Mouse (Mus musculus): ENCODE results near the gene Trim17. TPM values are rescaled to one million over a fixed set of nuclear protein-coding genes. Genes with fewer than 3 reads are reported as not detected.
A peak's percentile ranks its signal among the peaks of the same experiment; 100 is the strongest.

Gene Trim17
- total RNA-seq, 2 experiments from 2014 or later, result not detected

- ATAC-seq (replicated peaks; ENCODE audit: poor library complexity, severe bottlenecking), result no peak
Measured at GRCm38 (mm10) chr11:58985299-58985917, 30.9 kb downstream of the Trim17 start.

DNA sequence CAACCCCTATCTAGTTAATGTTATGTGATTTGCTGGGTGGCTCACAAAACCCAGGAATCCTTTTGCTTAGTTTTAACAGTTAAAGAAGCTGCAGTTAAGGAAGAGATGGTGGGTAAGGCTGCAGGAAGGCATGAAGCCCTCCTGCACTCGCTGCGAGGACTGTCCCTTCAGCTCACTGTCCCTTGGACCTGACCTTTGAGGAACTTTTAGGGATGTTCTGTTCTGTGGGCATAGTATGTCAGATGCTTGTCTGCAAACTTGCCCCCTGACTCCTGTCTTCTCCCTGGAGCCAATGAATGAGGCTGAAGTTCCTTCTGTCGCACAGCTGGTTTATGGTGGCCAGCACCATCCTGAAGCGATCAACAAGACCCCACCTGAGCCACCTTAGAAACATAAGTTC is 34.7 kb downstream of the Trim17 start:
- ATAC-seq (replicated peaks; ENCODE audit: poor library complexity, severe bottlenecking), result no peak

GRCm38 (mm10) chr11:58990141-58990540 is 35.7 kb downstream of the Trim17 start:
- no peak for ATAC-seq (replicated peaks; ENCODE audit: poor library complexity, severe bottlenecking)

- ATAC-seq (replicated peaks; ENCODE audit: poor library complexity, severe bottlenecking), result no peak
Measured at GRCm38 (mm10) chr11:58990794-58991193, 36.3 kb downstream of the Trim17 start.

DNA sequence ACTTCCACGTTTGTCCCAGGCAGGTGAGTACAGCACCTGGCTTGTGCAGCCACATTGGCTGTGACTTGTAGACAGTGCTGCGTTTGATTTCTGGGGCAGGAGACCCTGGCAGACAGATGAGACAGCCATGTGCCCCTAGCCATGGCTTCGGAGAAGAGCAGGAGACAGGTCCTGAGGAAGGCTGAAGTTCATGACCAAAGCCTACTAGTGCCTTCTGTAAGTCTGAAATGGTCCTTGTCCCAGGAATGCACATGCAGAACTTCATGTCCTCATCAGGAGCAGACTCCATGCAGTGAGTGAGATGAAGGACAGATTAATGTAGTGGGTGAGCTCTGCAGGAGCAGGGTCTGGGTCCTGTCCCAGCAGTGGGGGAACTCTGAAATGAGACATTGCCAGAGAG is 37.4 kb downstream of the Trim17 start:
- ATAC-seq (replicated peaks; ENCODE audit: poor library complexity, severe bottlenecking), result no peak

DNA sequence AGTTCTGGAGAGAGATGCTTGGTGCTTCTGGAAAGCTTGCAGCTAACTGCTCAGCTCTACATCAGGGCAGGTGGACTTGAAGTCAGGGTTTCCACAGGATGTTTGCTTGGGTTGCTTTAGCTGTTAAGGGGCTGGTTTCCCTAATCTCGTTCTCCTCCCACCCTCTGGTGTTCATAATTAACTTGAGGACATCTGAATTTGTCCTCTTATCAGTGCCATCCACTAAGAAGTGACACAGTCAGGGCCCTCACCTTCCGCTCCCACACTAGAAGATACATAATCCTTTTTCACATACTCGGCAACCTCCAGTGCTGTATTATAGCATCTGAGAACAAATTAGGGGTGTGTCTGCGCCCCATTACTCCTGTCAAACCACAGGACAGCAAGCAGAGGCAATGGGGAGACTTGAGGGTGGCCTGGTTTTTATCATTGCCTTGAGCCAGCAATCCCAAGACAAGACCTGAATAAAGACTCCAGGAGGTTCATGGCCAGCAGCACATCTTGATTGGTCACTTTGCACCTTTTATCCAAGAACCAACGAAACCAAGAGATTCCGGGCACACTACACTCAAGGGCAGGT is 38.7 kb downstream of the Trim17 start:
- no peak for ATAC-seq (replicated peaks; ENCODE audit: poor library complexity, severe bottlenecking)

DNA sequence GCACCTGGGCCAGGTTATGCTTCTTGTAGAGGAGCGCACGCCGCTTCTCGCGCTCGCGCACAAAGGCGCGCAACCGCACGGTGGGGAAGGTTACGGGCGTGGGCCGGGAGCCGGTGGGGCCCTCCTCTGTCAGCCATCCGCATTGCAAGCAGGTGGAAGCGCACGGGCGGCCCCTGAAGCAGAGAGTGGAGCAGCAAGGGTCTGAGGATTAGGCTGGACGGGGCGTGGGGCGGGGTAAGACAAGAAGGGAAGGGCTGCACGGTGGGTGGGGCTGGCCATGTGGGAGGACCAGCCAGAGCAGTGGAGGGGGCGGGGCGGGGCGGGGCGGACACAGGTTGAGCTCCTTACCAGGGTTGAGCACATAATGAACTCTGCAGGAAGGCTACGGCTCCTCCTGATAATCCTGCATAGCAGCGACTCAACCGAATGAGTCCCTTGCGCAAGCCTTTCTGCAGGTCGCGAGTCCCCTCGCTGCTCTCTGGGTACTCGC is 39.9 kb downstream of the Trim17 start:
- ATAC-seq (replicated peaks; ENCODE audit: poor library complexity, severe bottlenecking), result peak; percentile 64

DNA sequence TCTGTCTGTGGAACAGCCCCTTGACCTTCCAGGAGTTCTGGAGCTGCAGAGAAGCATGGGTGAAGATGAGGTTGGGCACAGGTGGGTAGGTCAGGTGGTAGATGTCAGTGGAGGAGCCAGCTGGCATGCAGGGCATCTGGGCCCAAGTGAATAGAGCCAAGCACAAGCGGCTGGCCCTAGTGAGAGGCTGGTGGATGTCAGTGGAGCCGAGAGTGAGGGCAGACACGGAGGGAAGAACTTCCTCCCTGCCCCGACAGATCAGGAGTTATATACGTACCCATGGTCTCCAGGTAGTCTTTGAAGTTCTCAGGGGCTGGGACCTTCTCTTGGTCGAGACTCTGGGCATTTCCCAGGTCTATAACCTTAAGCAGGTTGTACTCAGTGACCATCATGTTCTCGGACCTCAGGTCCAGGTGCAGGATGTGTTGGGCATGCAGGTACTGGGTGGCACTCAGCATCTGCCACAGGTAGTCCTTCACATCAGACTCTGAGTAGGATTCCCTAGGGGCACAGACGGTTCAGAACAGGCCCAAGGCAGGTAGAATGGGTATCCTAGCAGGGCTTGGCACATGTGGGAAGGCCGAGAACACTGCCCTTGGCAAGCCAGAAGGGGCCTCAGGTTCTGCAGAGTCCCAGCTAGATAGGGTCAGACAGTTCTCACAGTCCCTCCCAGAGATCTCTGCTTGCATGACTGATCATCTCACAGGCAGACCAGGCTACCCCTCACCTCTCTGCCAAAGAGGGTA is 40.7 kb downstream of the Trim17 start:
- no peak for ATAC-seq (replicated peaks; ENCODE audit: poor library complexity, severe bottlenecking)

GRCm38 (mm10) chr11:58995807-58996370 is 41.4 kb downstream of the Trim17 start:
- ATAC-seq (replicated peaks; ENCODE audit: poor library complexity, severe bottlenecking), result peak; percentile 57

- ATAC-seq (replicated peaks; ENCODE audit: poor library complexity, severe bottlenecking), result no peak
Measured at GRCm38 (mm10) chr11:58997541-58997940, 43.1 kb downstream of the Trim17 start.

GRCm38 (mm10) chr11:58999158-58999557 is 44.7 kb downstream of the Trim17 start:
- no peak for ATAC-seq (replicated peaks; ENCODE audit: poor library complexity, severe bottlenecking)

GRCm38 (mm10) chr11:58999830-59000229 is 45.3 kb downstream of the Trim17 start:
- ATAC-seq (replicated peaks; ENCODE audit: poor library complexity, severe bottlenecking), result no peak

GRCm38 (mm10) chr11:59000635-59001034 is 46.1 kb downstream of the Trim17 start:
- ATAC-seq (replicated peaks; ENCODE audit: poor library complexity, severe bottlenecking), result no peak

GRCm38 (mm10) chr11:59002327-59003079 is 48.0 kb downstream of the Trim17 start:
- ATAC-seq (replicated peaks; ENCODE audit: poor library complexity, severe bottlenecking), result no peak

GRCm38 (mm10) chr11:59015052-59015451 is 60.6 kb downstream of the Trim17 start:
- peak; percentile 76 for ATAC-seq (replicated peaks; ENCODE audit: poor library complexity, severe bottlenecking)

Other genes starting within 250 kb of the Trim17 start
- not detected in 2 replicates for gene Olfr318, start 230.7 kb upstream of the Trim17 start, total RNA-seq (2014; fragmentation: Nextera tagmentation)
- gene Olfr318, start 230.7 kb upstream of the Trim17 start, total RNA-seq (2017), result not detected in 2 replicates
- gene Olfr317, start 215.5 kb upstream of the Trim17 start, total RNA-seq (2014; fragmentation: Nextera tagmentation), result not detected in 2 replicates
- gene Olfr317, start 215.5 kb upstream of the Trim17 start, total RNA-seq (2017), result not detected in 2 replicates
- gene Olfr316, start 202.0 kb upstream of the Trim17 start, total RNA-seq (2014; fragmentation: Nextera tagmentation), result not detected in 2 replicates
- not detected in 2 replicates for gene Olfr316, start 202.0 kb upstream of the Trim17 start, total RNA-seq (2017)
- not detected in 2 replicates for gene Olfr315, start 181.5 kb upstream of the Trim17 start, total RNA-seq (2014; fragmentation: Nextera tagmentation)
- gene Olfr315, start 181.5 kb upstream of the Trim17 start, total RNA-seq (2017), result not detected in 2 replicates
- not detected in 2 replicates for gene Olfr314, start 171.7 kb upstream of the Trim17 start, total RNA-seq (2014; fragmentation: Nextera tagmentation)
- not detected in 2 replicates for gene Olfr314, start 171.7 kb upstream of the Trim17 start, total RNA-seq (2017)
- gene Fam183b, start 152.7 kb upstream of the Trim17 start, total RNA-seq (2014; fragmentation: Nextera tagmentation), result not detected in 2 replicates
- gene Fam183b, start 152.7 kb upstream of the Trim17 start, total RNA-seq (2017), result not detected in 2 replicates
- gene Olfr313, start 139.7 kb upstream of the Trim17 start, total RNA-seq (2014; fragmentation: Nextera tagmentation), result not detected in 2 replicates
- not detected in 2 replicates for gene Olfr313, start 139.7 kb upstream of the Trim17 start, total RNA-seq (2017)
- gene Olfr312, start 125.4 kb upstream of the Trim17 start, total RNA-seq (2014; fragmentation: Nextera tagmentation), result not detected in 2 replicates
- gene Olfr312, start 125.4 kb upstream of the Trim17 start, total RNA-seq (2017), result not detected in 2 replicates
- not detected in 2 replicates for gene Olfr311, start 115.4 kb upstream of the Trim17 start, total RNA-seq (2014; fragmentation: Nextera tagmentation)
- gene Olfr311, start 115.4 kb upstream of the Trim17 start, total RNA-seq (2017), result not detected in 2 replicates
- 4.1 and 6.7 TPM in 2 replicates for gene Gm12258, start 107.5 kb upstream of the Trim17 start, total RNA-seq (2014; fragmentation: Nextera tagmentation)
- 0.67 and 2.3 TPM in 2 replicates for gene Gm12258, start 107.5 kb upstream of the Trim17 start, total RNA-seq (2017)
- 2.8 and 3.8 TPM in 2 replicates for gene 2810021J22Rik, start 87.5 kb upstream of the Trim17 start, total RNA-seq (2014; fragmentation: Nextera tagmentation)
- 2.1 and 2.5 TPM in 2 replicates for gene 2810021J22Rik, start 87.5 kb upstream of the Trim17 start, total RNA-seq (2017)
- 14.5 and 16.7 TPM in 2 replicates for gene Zfp39, start 50.5 kb upstream of the Trim17 start, total RNA-seq (2014; fragmentation: Nextera tagmentation)
- 7.2 and 9.5 TPM in 2 replicates for gene Zfp39, start 50.5 kb upstream of the Trim17 start, total RNA-seq (2017)
- gene Btnl10, start 36.8 kb upstream of the Trim17 start, total RNA-seq (2014; fragmentation: Nextera tagmentation), result not detected in 2 replicates
- 0.13 TPM in 1 of 2 replicates, not detected in the other for gene Btnl10, start 36.8 kb upstream of the Trim17 start, total RNA-seq (2017)
- gene Rnf187, start 15.8 kb upstream of the Trim17 start, total RNA-seq (2014; fragmentation: Nextera tagmentation), result 78.6 and 79.3 TPM in 2 replicates
- 60.0 and 82.2 TPM in 2 replicates for gene Rnf187, start 15.8 kb upstream of the Trim17 start, total RNA-seq (2017)
- gene Hist3h2ba, start 5.8 kb upstream of the Trim17 start, total RNA-seq (2014; fragmentation: Nextera tagmentation), result not detected in 2 replicates
- 1.5 and 2.3 TPM in 2 replicates for gene Hist3h2ba, start 5.8 kb upstream of the Trim17 start, total RNA-seq (2017)
- 9.3 and 14.0 TPM in 2 replicates for gene Hist3h2a, start within 50 bp of the Trim17 start, total RNA-seq (2014; fragmentation: Nextera tagmentation)
- gene Hist3h2a, start within 50 bp of the Trim17 start, total RNA-seq (2017), result 234 and 237 TPM in 2 replicates
- 29.0 and 32.3 TPM in 2 replicates for gene Trim11, start 23.4 kb downstream of the Trim17 start, total RNA-seq (2014; fragmentation: Nextera tagmentation)
- 29.1 and 30.5 TPM in 2 replicates for gene Trim11, start 23.4 kb downstream of the Trim17 start, total RNA-seq (2017)
- not detected in 2 replicates for gene Obscn, start 181.7 kb downstream of the Trim17 start, total RNA-seq (2014; fragmentation: Nextera tagmentation)
- not detected in 2 replicates for gene Obscn, start 181.7 kb downstream of the Trim17 start, total RNA-seq (2017)
- 0.84 and 2.8 TPM in 2 replicates for gene Iba57, start 209.1 kb downstream of the Trim17 start, total RNA-seq (2014; fragmentation: Nextera tagmentation)
- gene Iba57, start 209.1 kb downstream of the Trim17 start, total RNA-seq (2017), result 3.9 and 6.0 TPM in 2 replicates
- gene Gjc2, start 228.5 kb downstream of the Trim17 start, total RNA-seq (2014; fragmentation: Nextera tagmentation), result not detected in 2 replicates
- gene Gjc2, start 228.5 kb downstream of the Trim17 start, total RNA-seq (2017), result not detected in 2 replicates
- gene Guk1, start 237.5 kb downstream of the Trim17 start, total RNA-seq (2014; fragmentation: Nextera tagmentation), result 41.9 and 58.1 TPM in 2 replicates
- gene Guk1, start 237.5 kb downstream of the Trim17 start, total RNA-seq (2017), result 33.2 and 35.9 TPM in 2 replicates
- gene Mrpl55, start 247.8 kb downstream of the Trim17 start, total RNA-seq (2014; fragmentation: Nextera tagmentation), result 22.7 and 45.8 TPM in 2 replicates
- 59.9 and 82.1 TPM in 2 replicates for gene Mrpl55, start 247.8 kb downstream of the Trim17 start, total RNA-seq (2017)